Mouse (Mus musculus): ENCODE measurements around the gene Fam49a. TPM values are rescaled to one million over a fixed set of nuclear protein-coding genes. Genes with fewer than 3 reads are reported as not detected.
A peak's percentile ranks its signal among the peaks of the same experiment; 100 is the strongest.

The Fam49a gene
- polyA plus RNA-seq, 1 experiment from 2014 or later, result 106 TPM

DNA sequence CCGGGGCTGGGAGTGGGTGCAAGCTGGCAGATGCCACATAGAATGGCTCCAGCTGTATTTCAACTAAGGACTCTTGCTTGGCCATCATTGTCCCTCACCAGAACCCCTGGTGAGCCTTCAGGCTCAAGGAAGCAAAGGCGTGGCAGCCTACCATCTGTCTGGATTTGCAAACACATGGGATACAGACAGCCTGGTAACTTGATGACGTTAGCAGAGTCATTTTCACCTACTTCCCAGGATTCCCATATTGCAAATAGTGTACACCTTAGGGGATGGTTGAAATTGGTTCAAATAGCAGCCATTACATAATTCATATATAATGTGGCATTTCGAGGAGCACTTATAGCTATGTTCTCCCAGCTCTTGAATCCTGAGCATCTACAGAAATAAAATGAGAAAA, 52.0 kb downstream of the Fam49a start:
- Histone ChIP-seq H3K4me1 (ENCODE audit: control insufficient read depth, insufficient read depth, low read length) (peaks cover 9% of the 10 kb centered on the region; the same call in 1 of the 2 replicates), H3K27me3 (ENCODE audit: control insufficient read depth, insufficient read depth, low read length) (no peaks in the 10 kb centered on the region), H3K4me2 (ENCODE audit: low read depth, low read length) (no peak overlapping the region), H3K27ac (ENCODE audit: low read depth, low read length) (no peak overlapping the region), H3K9me3 (ENCODE audit: control insufficient read depth, low read length) (no peaks in the 10 kb centered on the region), H3K4me3 (ENCODE audit: low read depth, low read length) (no peak overlapping the region), H3K36me3 (ENCODE audit: control insufficient read depth, insufficient read depth, low read length) (no peaks in the 10 kb centered on the region), H3K9ac (replicated peaks; ENCODE audit: low read depth, low read length) (no peak overlapping the region)
- ATAC-seq (ENCODE audit: low read depth), result no peak
- 72% methylated on average over 4 of the region's 4 CpGs for WGBS

DNA sequence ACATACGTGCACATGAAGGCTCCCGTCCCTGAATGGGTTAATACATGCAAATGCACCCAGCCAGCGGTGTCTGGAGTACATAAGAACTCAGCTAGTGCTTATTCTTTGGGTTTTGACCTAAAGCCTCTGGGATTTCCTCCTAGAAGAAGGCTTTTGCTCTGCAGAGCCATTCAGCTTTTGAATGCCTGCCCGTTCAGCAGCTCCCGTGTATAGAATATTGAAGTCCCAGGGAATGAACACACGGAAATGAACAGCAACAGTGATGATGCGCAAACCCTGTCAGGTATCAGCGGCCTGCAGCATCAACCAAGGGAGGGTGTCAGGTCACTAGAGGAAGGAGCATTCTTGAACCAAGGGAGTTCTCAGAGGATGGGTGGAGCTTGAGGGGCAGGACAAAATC, 52.4 kb downstream of the Fam49a start:
- peak; percentile 22; the same call in 1 of the 2 replicates for ATAC-seq (ENCODE audit: low read depth)
- WGBS, result 43% methylated on average over 8 of the region's 8 CpGs
- no peaks in the 10 kb centered on the region for H3K36me3 ChIP-seq (ENCODE audit: control insufficient read depth, insufficient read depth, low read length)

GRCm38 (mm10) chr12:12315011-12315410, 53.1 kb downstream of the Fam49a start:
- Histone ChIP-seq H3K9me3 (ENCODE audit: control insufficient read depth, low read length) (no peaks in the 10 kb centered on the region), H3K9ac (replicated peaks; ENCODE audit: low read depth, low read length) (no peak overlapping the region), H3K4me2 (ENCODE audit: low read depth, low read length) (no peak overlapping the region), H3K4me3 (ENCODE audit: low read depth, low read length) (no peak overlapping the region), H3K27ac (ENCODE audit: low read depth, low read length) (no peak overlapping the region), H3K4me1 (ENCODE audit: control insufficient read depth, insufficient read depth, low read length) (peaks cover 9% of the 10 kb centered on the region; the same call in 1 of the 2 replicates), H3K36me3 (ENCODE audit: control insufficient read depth, insufficient read depth, low read length) (no peaks in the 10 kb centered on the region), H3K27me3 (ENCODE audit: control insufficient read depth, insufficient read depth, low read length) (no peaks in the 10 kb centered on the region)
- WGBS, result 23% methylated on average over 5 of the region's 5 CpGs
- ATAC-seq (ENCODE audit: low read depth), result peak; percentile 71

More for the DNA sequence above, 52.4 kb downstream of the Fam49a start:
- Histone ChIP-seq H3K27me3 (ENCODE audit: control insufficient read depth, insufficient read depth, low read length) (no peaks in the 10 kb centered on the region), H3K27ac (ENCODE audit: low read depth, low read length) (0 out of 2 replicates have a peak overlapping the region, but pooled peaks have one; percentile 1), H3K4me3 (ENCODE audit: low read depth, low read length) (no peak overlapping the region), H3K4me2 (ENCODE audit: low read depth, low read length) (no peak overlapping the region), H3K9me3 (ENCODE audit: control insufficient read depth, low read length) (no peaks in the 10 kb centered on the region), H3K4me1 (ENCODE audit: control insufficient read depth, insufficient read depth, low read length) (peaks cover 9% of the 10 kb centered on the region; the same call in 1 of the 2 replicates), H3K9ac (replicated peaks; ENCODE audit: low read depth, low read length) (no peak overlapping the region)

GRCm38 (mm10) chr12:12316956-12317355, 55.0 kb downstream of the Fam49a start:
- H3K9ac ChIP-seq (replicated peaks; ENCODE audit: low read depth, low read length), result 0 out of 2 replicates have a peak overlapping the region, but pooled peaks have one; percentile 16
- WGBS, result 41% methylated on average over 6 of the region's 6 CpGs
- H3K9me3 ChIP-seq (ENCODE audit: control insufficient read depth, low read length), result no peaks in the 10 kb centered on the region
- peaks cover 9% of the 10 kb centered on the region; the same call in 1 of the 2 replicates for H3K4me1 ChIP-seq (ENCODE audit: control insufficient read depth, insufficient read depth, low read length)
- no peak for ATAC-seq (ENCODE audit: low read depth)
- H3K4me3 ChIP-seq (ENCODE audit: low read depth, low read length), result no peak overlapping the region
- H3K27me3 ChIP-seq (ENCODE audit: control insufficient read depth, insufficient read depth, low read length), result no peaks in the 10 kb centered on the region
- H3K4me2 ChIP-seq (ENCODE audit: low read depth, low read length), result no peak overlapping the region
- H3K36me3 ChIP-seq (ENCODE audit: control insufficient read depth, insufficient read depth, low read length), result no peaks in the 10 kb centered on the region
- H3K27ac ChIP-seq (ENCODE audit: low read depth, low read length), result peak overlapping the region; percentile 28; the same call in 1 of the 2 replicates

DNA sequence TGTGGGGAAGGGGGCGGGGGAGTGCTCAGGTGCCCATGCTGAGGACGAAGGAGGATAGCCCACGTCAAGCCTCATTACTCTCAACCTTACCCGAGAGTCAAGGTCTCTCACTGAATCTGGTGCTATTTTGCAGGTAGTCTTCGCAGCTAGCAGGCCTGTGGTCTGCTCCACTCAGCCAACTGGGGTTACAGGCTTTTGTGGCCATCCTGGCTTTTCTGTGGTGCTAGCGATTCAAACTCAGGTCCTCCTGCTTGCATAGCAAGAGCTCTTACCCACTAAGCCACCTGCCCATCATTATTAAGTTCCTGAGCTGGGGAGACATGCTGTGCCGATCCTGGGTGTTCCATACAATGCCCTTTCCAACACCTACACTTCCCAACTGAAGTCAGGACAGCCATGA, 55.7 kb downstream of the Fam49a start:
- Histone ChIP-seq H3K36me3 (ENCODE audit: control insufficient read depth, insufficient read depth, low read length) (no peaks in the 10 kb centered on the region), H3K4me2 (ENCODE audit: low read depth, low read length) (no peak overlapping the region), H3K4me3 (ENCODE audit: low read depth, low read length) (no peak overlapping the region), H3K27ac (ENCODE audit: low read depth, low read length) (no peak overlapping the region), H3K4me1 (ENCODE audit: control insufficient read depth, insufficient read depth, low read length) (peaks cover 9% of the 10 kb centered on the region; the same call in 1 of the 2 replicates), H3K9ac (replicated peaks; ENCODE audit: low read depth, low read length) (no peak overlapping the region), H3K9me3 (ENCODE audit: control insufficient read depth, low read length) (no peaks in the 10 kb centered on the region), H3K27me3 (ENCODE audit: control insufficient read depth, insufficient read depth, low read length) (no peaks in the 10 kb centered on the region)
- WGBS, result 74% methylated on average over 7 of the region's 7 CpGs
- no peak for ATAC-seq (ENCODE audit: low read depth)

- no peak overlapping the region for H3K27ac ChIP-seq (ENCODE audit: low read depth, low read length)
- H3K27me3 ChIP-seq (ENCODE audit: control insufficient read depth, insufficient read depth, low read length), result no peaks in the 10 kb centered on the region
- H3K4me3 ChIP-seq (ENCODE audit: low read depth, low read length), result no peak overlapping the region
- H3K4me1 ChIP-seq (ENCODE audit: control insufficient read depth, insufficient read depth, low read length), result peaks cover 9% of the 10 kb centered on the region; the same call in 1 of the 2 replicates
- ATAC-seq (ENCODE audit: low read depth), result no peak
- H3K4me2 ChIP-seq (ENCODE audit: low read depth, low read length), result no peak overlapping the region
- H3K9me3 ChIP-seq (ENCODE audit: control insufficient read depth, low read length), result no peaks in the 10 kb centered on the region
- H3K36me3 ChIP-seq (ENCODE audit: control insufficient read depth, insufficient read depth, low read length), result no peaks in the 10 kb centered on the region
- 6% methylated on average over 6 of the region's 6 CpGs for WGBS
- no peak overlapping the region for H3K9ac ChIP-seq (replicated peaks; ENCODE audit: low read depth, low read length)
These were observed 56.3 kb downstream of the Fam49a start for GRCm38 (mm10) chr12:12318140-12318734.

- WGBS, result 81% methylated on average over 2 of the region's 2 CpGs
- ATAC-seq (ENCODE audit: low read depth), result no peak
These were observed 58.8 kb downstream of the Fam49a start for GRCm38 (mm10) chr12:12320693-12321092.

GRCm38 (mm10) chr12:12321111-12321510, 59.2 kb downstream of the Fam49a start:
- Histone ChIP-seq H3K9me3 (ENCODE audit: control insufficient read depth, low read length) (no peaks in the 10 kb centered on the region), H3K36me3 (ENCODE audit: control insufficient read depth, insufficient read depth, low read length) (no peaks in the 10 kb centered on the region), H3K9ac (replicated peaks; ENCODE audit: low read depth, low read length) (no peak overlapping the region), H3K4me1 (ENCODE audit: control insufficient read depth, insufficient read depth, low read length) (no peaks in the 10 kb centered on the region), H3K4me2 (ENCODE audit: low read depth, low read length) (no peak overlapping the region), H3K27me3 (ENCODE audit: control insufficient read depth, insufficient read depth, low read length) (no peaks in the 10 kb centered on the region), H3K27ac (ENCODE audit: low read depth, low read length) (no peak overlapping the region), H3K4me3 (ENCODE audit: low read depth, low read length) (no peak overlapping the region)
- no peak for ATAC-seq (ENCODE audit: low read depth)
- 76% methylated on average over 3 of the region's 3 CpGs for WGBS

More at GRCm38 (mm10) chr12:12320693-12321092, 58.8 kb downstream of the Fam49a start:
- Histone ChIP-seq H3K36me3 (ENCODE audit: control insufficient read depth, insufficient read depth, low read length) (no peaks in the 10 kb centered on the region), H3K4me1 (ENCODE audit: control insufficient read depth, insufficient read depth, low read length) (no peaks in the 10 kb centered on the region), H3K4me3 (ENCODE audit: low read depth, low read length) (no peak overlapping the region), H3K9me3 (ENCODE audit: control insufficient read depth, low read length) (no peaks in the 10 kb centered on the region), H3K9ac (replicated peaks; ENCODE audit: low read depth, low read length) (no peak overlapping the region), H3K27me3 (ENCODE audit: control insufficient read depth, insufficient read depth, low read length) (no peaks in the 10 kb centered on the region), H3K4me2 (ENCODE audit: low read depth, low read length) (no peak overlapping the region), H3K27ac (ENCODE audit: low read depth, low read length) (no peak overlapping the region)

DNA sequence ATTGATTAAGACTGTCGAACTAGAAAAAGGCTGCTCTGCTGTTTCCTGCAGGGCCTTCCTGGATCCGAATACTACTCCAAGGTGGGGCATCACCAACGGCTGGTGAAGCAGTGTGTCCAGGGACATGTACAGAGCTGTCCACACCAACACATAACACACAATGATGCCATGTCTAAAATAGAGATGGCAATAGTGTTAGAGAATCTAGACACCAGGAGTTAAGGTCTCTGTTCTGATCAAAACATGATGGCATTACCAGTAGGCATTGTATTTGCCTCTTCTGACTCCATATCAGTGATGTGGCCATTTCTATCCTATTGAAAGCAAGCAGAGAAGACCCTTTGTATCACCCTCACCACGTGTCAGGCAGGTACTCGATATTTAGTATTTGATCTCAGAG, 61.1 kb downstream of the Fam49a start:
- Histone ChIP-seq H3K36me3 (ENCODE audit: control insufficient read depth, insufficient read depth, low read length) (no peaks in the 10 kb centered on the region), H3K9me3 (ENCODE audit: control insufficient read depth, low read length) (no peaks in the 10 kb centered on the region), H3K4me3 (ENCODE audit: low read depth, low read length) (no peak overlapping the region), H3K27ac (ENCODE audit: low read depth, low read length) (no peak overlapping the region), H3K9ac (replicated peaks; ENCODE audit: low read depth, low read length) (no peak overlapping the region), H3K4me2 (ENCODE audit: low read depth, low read length) (no peak overlapping the region), H3K27me3 (ENCODE audit: control insufficient read depth, insufficient read depth, low read length) (no peaks in the 10 kb centered on the region), H3K4me1 (ENCODE audit: control insufficient read depth, insufficient read depth, low read length) (no peaks in the 10 kb centered on the region)
- 79% methylated on average over 5 of the region's 5 CpGs for whole genome bisulfite sequencing
- ATAC-seq (ENCODE audit: low read depth), result peak; percentile 11; the same call in 1 of the 2 replicates
